Mouse (Mus musculus) testis, adult 2 months (tissue): ENCODE data around the gene Igsf9b.

Experiments
- CTCF ChIP-seq: fragments of 200-500 bp; IDR thresholded peaks from 2 replicates; pipeline ENCODE4 v1.5.1; 2012; ENCODE audit warnings: low read depth, mild to moderate bottlenecking, inconsistent platforms, low read length, moderate library complexity; ENCODE audit not compliant: control insufficient read depth, insufficient read depth, insufficient replicate concordance
- POLR2A ChIP-seq: fragments of 200-500 bp; IDR thresholded peaks from 2 replicates; pipeline ENCODE4 v1.6.1; 2012; ENCODE audit warnings: low read depth, mild to moderate bottlenecking, inconsistent platforms, low read length, moderate library complexity; ENCODE audit not compliant: control insufficient read depth

- TF ChIP-seq CTCF (no peak), POLR2A (no peak)
Measured at GRCm38 (mm10) chr9:27271899-27272298, 27.1 kb upstream of the Igsf9b start.
